Mouse (Mus musculus): Measurements from ENCODE around the gene Snap47.
"Not testable (repeated sequence)": the region's sequence is repeated elsewhere in the genome, so short reads cannot be mapped to it uniquely, and the experiment has no call there.

Gene Snap47

GRCm38 (mm10) chr11:59375475-59375874 lies 75.5 kb downstream of the Snap47 start, which contains the start of gene Prss38:
Gene Prss38 (minus strand): TSS chr11:59375657.
- no peak for DNase-seq (ENCODE audit: low read depth, low spot score)

- no peak for DNase-seq (ENCODE audit: low read depth, low spot score)
Measured at GRCm38 (mm10) chr11:59369848-59370247, 81.1 kb downstream of the Snap47 start.

- DNase-seq (ENCODE audit: low read depth, low spot score): not testable (repeated sequence)
Measured at GRCm38 (mm10) chr11:59367955-59368354, 83.0 kb downstream of the Snap47 start.

- no peak for DNase-seq (ENCODE audit: low read depth, low spot score)
Measured at GRCm38 (mm10) chr11:59366633-59367032, 84.4 kb downstream of the Snap47 start.

- DNase-seq (ENCODE audit: low read depth, low spot score): no peak
Measured at GRCm38 (mm10) chr11:59366031-59366430, 85.0 kb downstream of the Snap47 start.

GRCm38 (mm10) chr11:59364417-59364816 lies 86.6 kb downstream of the Snap47 start:
- DNase-seq (ENCODE audit: low read depth, low spot score): no peak

- DNase-seq (ENCODE audit: low read depth, low spot score): no peak
Measured at GRCm38 (mm10) chr11:59364007-59364406, 87.0 kb downstream of the Snap47 start.

- no peak for DNase-seq (ENCODE audit: low read depth, low spot score)
Measured at GRCm38 (mm10) chr11:59361291-59361690, 89.7 kb downstream of the Snap47 start.

Data from c-Kit-negative CD71-positive TER-119-positive erythroid progenitor cells, embryonic 14.5 days (primary cell).